Mouse (Mus musculus) kidney, adult 2 months (tissue): ENCODE results near the gene Ppp3ca.

Experiments
- CTCF ChIP-seq: fragments of 200-500 bp; conservative IDR thresholded peaks from 2 replicates; pipeline ENCODE4 v1.5.1; 2011; ENCODE audit warnings: low read depth, mild to moderate bottlenecking, control low read depth, low read length, moderate library complexity, mixed read lengths; ENCODE audit not compliant: insufficient read depth, insufficient read length
- POLR2A ChIP-seq: fragments of 200-500 bp; IDR thresholded peaks from one replicate; pipeline ENCODE4 v1.6.1; 2011; ENCODE audit warnings: low read depth, low read length, control low read depth

- TF ChIP-seq CTCF (no peak), POLR2A (no peak)
Measured at GRCm38 (mm10) chr3:136773217-136773616, 103.3 kb downstream of the Ppp3ca start.
